Mouse (Mus musculus) midbrain, embryonic 10.5 days (tissue): ENCODE measurements at regions not wholly inside any gene's neighbourhood (a gene's known extent, or its start where the extent isn't known, plus 50 kb on each side); places are given as distances from the start of the nearest gene placed in this dataset.
A peak's percentile ranks its signal among the peaks of the same experiment; 100 is the strongest.

Source experiments
- DNase-seq: peaks from one replicate; pipeline ENCODE4 v3.0.0-alpha.2; 2017; ENCODE audit warnings: low spot score
- H3K27ac ChIP-seq: fragments of 300-500 bp; sonication (generic); replicated peaks from 2 replicates; pipeline ENCODE4 v1.5.1; 2016; ENCODE audit warnings: mild to moderate bottlenecking
- H3K27me3 ChIP-seq: fragments of 300-500 bp; sonication (generic); 2 replicates; pipeline ENCODE4 v1.6.1; 2016; ENCODE audit warnings: low read depth, mild to moderate bottlenecking; ENCODE audit not compliant: poor library complexity, severe bottlenecking
- H3K36me3 ChIP-seq: fragments of 300-500 bp; sonication (generic); 2 replicates; pipeline ENCODE4 v1.6.1; 2016; ENCODE audit warnings: mild to moderate bottlenecking, moderate library complexity
- H3K4me1 ChIP-seq: fragments of 300-500 bp; sonication (generic); 2 replicates; pipeline ENCODE4 v1.6.1; 2016
- H3K4me3 ChIP-seq: fragments of 300-500 bp; sonication (generic); 2 replicates; pipeline ENCODE4 v1.5.1; 2016; ENCODE audit warnings: mild to moderate bottlenecking, moderate library complexity
- H3K9me3 ChIP-seq: fragments of 300-500 bp; sonication (generic); replicated peaks from 2 replicates; pipeline ENCODE4 v1.6.1; 2016; ENCODE audit warnings: mild to moderate bottlenecking
- WGBS: fragments of 180-500 bp; shearing (Covaris S2); methylation state at CpG from one replicate; pipeline ENCODE4 v1.1.7; 2016; 5-methylcytosine and 5-hydroxymethylcytosine counted together

- H3K4me3 ChIP-seq, result no peak overlapping the region
- no peaks in the 10 kb centered on the region for H3K4me1 ChIP-seq
- H3K9me3 ChIP-seq, result no peaks in the 10 kb centered on the region
- no peaks in the 10 kb centered on the region for H3K27me3 ChIP-seq
- 92% methylated on average over 7 of the region's 7 CpGs for WGBS
- no peak for DNase-seq
- no peaks in the 10 kb centered on the region for H3K36me3 ChIP-seq
- H3K27ac ChIP-seq, result no peak overlapping the region
Measured at GRCm38 (mm10) chr9:74672261-74672660, 189.5 kb upstream of the Onecut1 start.

- no peaks in the 10 kb centered on the region for H3K9me3 ChIP-seq
- no peak overlapping the region for H3K27ac ChIP-seq
- DNase-seq, result no peak
- H3K4me3 ChIP-seq, result no peak overlapping the region
- peaks cover 25% of the 10 kb centered on the region for H3K4me1 ChIP-seq
- WGBS, result 65% methylated on average over 8 of the region's 8 CpGs
- H3K27me3 ChIP-seq, result no peaks in the 10 kb centered on the region
- H3K36me3 ChIP-seq, result no peaks in the 10 kb centered on the region
Measured at GRCm38 (mm10) chr9:74698229-74698628, 163.5 kb upstream of the Onecut1 start.

- no peak for DNase-seq
Measured at GRCm38 (mm10) chr9:74705698-74706097, 156.0 kb upstream of the Onecut1 start.

GRCm38 (mm10) chr9:74707608-74708007, 154.1 kb upstream of the Onecut1 start:
- peak overlapping the region; percentile 73; the same call in 1 of the 2 replicates for H3K27ac ChIP-seq
- 17% methylated on average over 1 of the region's 1 CpGs for WGBS
- no peaks in the 10 kb centered on the region for H3K36me3 ChIP-seq
- no peak for DNase-seq
- no peaks in the 10 kb centered on the region for H3K27me3 ChIP-seq
- H3K4me1 ChIP-seq, result peaks cover 30% of the 10 kb centered on the region
- H3K9me3 ChIP-seq, result no peaks in the 10 kb centered on the region
- no peak overlapping the region for H3K4me3 ChIP-seq

More at GRCm38 (mm10) chr9:74705698-74706097, 156.0 kb upstream of the Onecut1 start:
- Histone ChIP-seq H3K27me3 (no peaks in the 10 kb centered on the region), H3K9me3 (no peaks in the 10 kb centered on the region), H3K4me1 (peaks cover 44% of the 10 kb centered on the region), H3K4me3 (no peak overlapping the region), H3K36me3 (no peaks in the 10 kb centered on the region), H3K27ac (0 out of 2 replicates have a peak overlapping the region, but pooled peaks have one; percentile 73)
- WGBS, result 62% methylated on average over 4 of the region's 4 CpGs

GRCm38 (mm10) chr9:74711698-74712097, 150.0 kb upstream of the Onecut1 start:
- H3K27ac ChIP-seq, result no peak overlapping the region
- 95% methylated on average over 10 of the region's 10 CpGs for WGBS
- H3K4me3 ChIP-seq, result no peak overlapping the region
- no peak for DNase-seq
- H3K36me3 ChIP-seq, result no peaks in the 10 kb centered on the region
- H3K27me3 ChIP-seq, result no peaks in the 10 kb centered on the region
- H3K4me1 ChIP-seq, result peaks cover 15% of the 10 kb centered on the region
- H3K9me3 ChIP-seq, result no peaks in the 10 kb centered on the region

GRCm38 (mm10) chr9:74732451-74732850, 129.3 kb upstream of the Onecut1 start:
- WGBS, result 88% methylated on average over 5 of the region's 5 CpGs
- Histone ChIP-seq H3K4me1 (no peaks in the 10 kb centered on the region), H3K27ac (no peak overlapping the region), H3K9me3 (no peaks in the 10 kb centered on the region), H3K36me3 (no peaks in the 10 kb centered on the region), H3K4me3 (no peak overlapping the region), H3K27me3 (no peaks in the 10 kb centered on the region)
- no peak for DNase-seq

- Histone ChIP-seq H3K36me3 (no peaks in the 10 kb centered on the region), H3K4me1 (peaks cover 5% of the 10 kb centered on the region), H3K9me3 (no peaks in the 10 kb centered on the region), H3K27me3 (no peaks in the 10 kb centered on the region), H3K4me3 (no peak overlapping the region), H3K27ac (no peak overlapping the region)
- 89% methylated on average over 2 of the region's 2 CpGs for WGBS
- DNase-seq, result no peak
Measured at GRCm38 (mm10) chr9:74741949-74742348, 119.8 kb upstream of the Onecut1 start.

- WGBS, result 82% methylated on average over 7 of the region's 7 CpGs
- DNase-seq, result no peak
- peaks cover 22% of the 10 kb centered on the region for H3K4me1 ChIP-seq
- no peak overlapping the region for H3K27ac ChIP-seq
- H3K4me3 ChIP-seq, result no peak overlapping the region
- H3K9me3 ChIP-seq, result no peaks in the 10 kb centered on the region
- no peaks in the 10 kb centered on the region for H3K36me3 ChIP-seq
- H3K27me3 ChIP-seq, result no peaks in the 10 kb centered on the region
Measured at GRCm38 (mm10) chr9:74747886-74748285, 113.8 kb upstream of the Onecut1 start.

- H3K4me1 ChIP-seq, result no peaks in the 10 kb centered on the region
- no peaks in the 10 kb centered on the region for H3K36me3 ChIP-seq
- H3K27me3 ChIP-seq, result no peaks in the 10 kb centered on the region
- DNase-seq, result no peak
- 72% methylated on average over 3 of the region's 3 CpGs for WGBS
- H3K9me3 ChIP-seq, result no peaks in the 10 kb centered on the region; the same call in 1 of the 2 replicates
- H3K4me3 ChIP-seq, result no peak overlapping the region
- no peak overlapping the region for H3K27ac ChIP-seq
Measured at GRCm38 (mm10) chr9:74758025-74758424, 103.7 kb upstream of the Onecut1 start.

GRCm38 (mm10) chr9:74758876-74759275, 102.8 kb upstream of the Onecut1 start:
- no peaks in the 10 kb centered on the region; the same call in 1 of the 2 replicates for H3K9me3 ChIP-seq
- no peaks in the 10 kb centered on the region for H3K36me3 ChIP-seq
- DNase-seq, result no peak
- no peaks in the 10 kb centered on the region for H3K4me1 ChIP-seq
- no peak overlapping the region for H3K4me3 ChIP-seq
- H3K27me3 ChIP-seq, result no peaks in the 10 kb centered on the region
- WGBS, result 91% methylated on average over 4 of the region's 4 CpGs
- H3K27ac ChIP-seq, result no peak overlapping the region

- H3K9me3 ChIP-seq, result no peaks in the 10 kb centered on the region
- peaks cover 14% of the 10 kb centered on the region for H3K4me1 ChIP-seq
- WGBS, result 83% methylated on average over 3 of the region's 3 CpGs
- H3K27me3 ChIP-seq, result no peaks in the 10 kb centered on the region
- no peak overlapping the region for H3K4me3 ChIP-seq
- H3K36me3 ChIP-seq, result no peaks in the 10 kb centered on the region
- no peak overlapping the region for H3K27ac ChIP-seq
- no peak for DNase-seq
Measured at GRCm38 (mm10) chr9:74780419-74780818, 81.3 kb upstream of the Onecut1 start.

- Histone ChIP-seq H3K27ac (peak overlapping the region; percentile 53), H3K4me3 (no peak overlapping the region), H3K36me3 (no peaks in the 10 kb centered on the region), H3K9me3 (no peaks in the 10 kb centered on the region), H3K4me1 (peaks cover 34% of the 10 kb centered on the region), H3K27me3 (no peaks in the 10 kb centered on the region)
- no peak for DNase-seq
- 94% methylated on average over 1 of the region's 1 CpGs for WGBS
Measured at GRCm38 (mm10) chr9:74793394-74793793, 68.3 kb upstream of the Onecut1 start.

GRCm38 (mm10) chr9:74795994-74796393, 65.7 kb upstream of the Onecut1 start:
- 87% methylated on average over 4 of the region's 4 CpGs for WGBS
- Histone ChIP-seq H3K36me3 (no peaks in the 10 kb centered on the region), H3K27me3 (no peaks in the 10 kb centered on the region), H3K9me3 (no peaks in the 10 kb centered on the region), H3K4me1 (peaks cover 33% of the 10 kb centered on the region), H3K4me3 (no peak overlapping the region), H3K27ac (no peak overlapping the region)
- no peak for DNase-seq

GRCm38 (mm10) chr9:74797272-74797844, 64.4 kb upstream of the Onecut1 start:
- 82% methylated on average over 5 of the region's 5 CpGs for WGBS
- no peak overlapping the region for H3K4me3 ChIP-seq

More at GRCm38 (mm10) chr9:74797272-74797844, 64.4 kb upstream of the Onecut1 start:
- H3K36me3 ChIP-seq, result no peaks in the 10 kb centered on the region
- H3K9me3 ChIP-seq, result no peaks in the 10 kb centered on the region
- no peak overlapping the region for H3K27ac ChIP-seq
- no peaks in the 10 kb centered on the region for H3K27me3 ChIP-seq
- peaks cover 20% of the 10 kb centered on the region for H3K4me1 ChIP-seq
- DNase-seq, result no peak
